Mouse (Mus musculus) liver, postnatal 0 days (tissue): ENCODE data around the gene Mkrn3. TPM values are rescaled to one million over a fixed set of nuclear protein-coding genes. Genes with fewer than 3 reads are reported as not detected.

Experiments used
- ATAC-seq: fragments of 200-750 bp; cut with Nextera tagmentation; 2 replicates; pipeline ENCODE4 v1.8.0; 2017; ENCODE audit warnings: mild to moderate bottlenecking, moderate library complexity
- DNase-seq: peaks from one replicate; pipeline ENCODE4 v3.0.0-alpha.2; 2016
- H3K27ac ChIP-seq: fragments of 300-500 bp; sonication (generic); 2 replicates; pipeline ENCODE4 v1.5.1; 2014; ENCODE audit warnings: antibody characterized with exemption, moderate library complexity, mild to moderate bottlenecking, low read depth
- H3K27me3 ChIP-seq: fragments of 300-500 bp; sonication (generic); 2 replicates; pipeline ENCODE4 v1.6.1; 2014; ENCODE audit warnings: low read length, control low read depth, mixed read lengths; ENCODE audit not compliant: insufficient read depth
- H3K36me3 ChIP-seq: fragments of 300-500 bp; sonication (generic); replicated peaks from 2 replicates; pipeline ENCODE4 v1.6.1; 2014; ENCODE audit warnings: mild to moderate bottlenecking, control low read depth, low read length, moderate library complexity, mixed read lengths; ENCODE audit not compliant: insufficient read depth
- H3K4me1 ChIP-seq: fragments of 300-500 bp; sonication (generic); 2 replicates; pipeline ENCODE4 v1.6.1; 2014; ENCODE audit warnings: antibody characterized with exemption, mild to moderate bottlenecking, control low read depth; ENCODE audit not compliant: insufficient read depth
- H3K4me2 ChIP-seq: fragments of 300-500 bp; sonication (generic); 2 replicates; pipeline ENCODE4 v1.6.1; 2014; ENCODE audit warnings: low read depth, mild to moderate bottlenecking, low read length, moderate library complexity, mixed read lengths
- H3K4me3 ChIP-seq: fragments of 300-500 bp; sonication (generic); 2 replicates; pipeline ENCODE4 v1.5.1; 2014; ENCODE audit warnings: low read depth, low read length
- H3K9ac ChIP-seq: fragments of 300-500 bp; sonication (generic); replicated peaks from 2 replicates; pipeline ENCODE4 v1.6.1; 2014; ENCODE audit warnings: mild to moderate bottlenecking, moderate library complexity
- H3K9me3 ChIP-seq: fragments of 300-500 bp; sonication (generic); 2 replicates; pipeline ENCODE4 v1.6.1; 2016; ENCODE audit warnings: mild to moderate bottlenecking, control low read depth, low read length, mixed read lengths
- CTCF ChIP-seq: sonication (generic); IDR thresholded peaks from 2 replicates; pipeline ENCODE4 v1.5.1; 2016; ENCODE audit warnings: antibody characterized with exemption, low read depth
- EP300 ChIP-seq: IDR thresholded peaks from 2 replicates; pipeline ENCODE4 v1.6.1; 2016; ENCODE audit warnings: antibody characterized with exemption, low read depth, mild to moderate bottlenecking
- WGBS: fragments of 180-500 bp; shearing (Covaris S2); extraction: QIAGEN DNeasy Blood & Tissue Kit; methylation state at CpG from one replicate; pipeline ENCODE4 v1.1.7; 2014; ENCODE audit not compliant: insufficient replicate concordance; 5-methylcytosine and 5-hydroxymethylcytosine counted together
- polyA plus RNA-seq: library from polyadenylated mRNA; unstranded; fragments of >200 nt; fragmentation: Nextera tagmentation; extraction: Ambion mirVana; gene quantifications from 2 replicates; pipeline ENCODE4 v1.2.1, GENCODE M21; 2015

Gene Mkrn3
- polyA plus RNA-seq, 1 experiment from 2014 or later = 0.36 TPM

GRCm38 (mm10) chr7:62445431-62446165 lies 25.7 kb upstream of the Mkrn3 start:
- no peaks in the 10 kb centered on the region for H3K27me3 ChIP-seq
- ATAC-seq (no peak), DNase-seq (no peak)
- H3K27ac ChIP-seq = no peak overlapping the region
- no peaks in the 10 kb centered on the region for H3K36me3 ChIP-seq
- no peak overlapping the region for H3K9ac ChIP-seq
- no peak overlapping the region for H3K4me3 ChIP-seq
- H3K9me3 ChIP-seq = no peaks in the 10 kb centered on the region
- no peaks in the 10 kb centered on the region for H3K4me1 ChIP-seq
- H3K4me2 ChIP-seq = no peak overlapping the region
- TF ChIP-seq EP300 = no peak
- TF ChIP-seq CTCF = no peak

- no peaks in the 10 kb centered on the region for H3K4me1 ChIP-seq
- no peak overlapping the region for H3K4me3 ChIP-seq
- H3K9ac ChIP-seq = no peak overlapping the region
- no peaks in the 10 kb centered on the region for H3K36me3 ChIP-seq
- H3K27me3 ChIP-seq = no peaks in the 10 kb centered on the region
- H3K4me2 ChIP-seq = no peak overlapping the region
- no peak for ATAC-seq
- WGBS = 34% methylated on average over 2 of the region's 2 CpGs
- no peaks in the 10 kb centered on the region for H3K9me3 ChIP-seq
- no peak for TF ChIP-seq EP300
- TF ChIP-seq CTCF = no peak
- H3K27ac ChIP-seq = no peak overlapping the region
- DNase-seq = no peak
Observed at GRCm38 (mm10) chr7:62436394-62436793, 16.5 kb upstream of the Mkrn3 start.

GRCm38 (mm10) chr7:62433243-62433642 lies 13.3 kb upstream of the Mkrn3 start:
- 36% methylated on average over 3 of the region's 3 CpGs for WGBS
- Histone ChIP-seq H3K4me2 (no peak overlapping the region), H3K27me3 (no peaks in the 10 kb centered on the region), H3K4me1 (no peaks in the 10 kb centered on the region), H3K27ac (no peak overlapping the region), H3K36me3 (no peaks in the 10 kb centered on the region), H3K9me3 (no peaks in the 10 kb centered on the region), H3K9ac (no peak overlapping the region), H3K4me3 (no peak overlapping the region)
- TF ChIP-seq EP300 (no peak), CTCF (peak; percentile 46; the same call in 1 of the 2 replicates)
- DNase-seq (no peak), ATAC-seq (no peak)

- no peak overlapping the region for H3K4me3 ChIP-seq
- no peaks in the 10 kb centered on the region for H3K4me1 ChIP-seq
- no peak for DNase-seq
- no peaks in the 10 kb centered on the region for H3K27me3 ChIP-seq
- TF ChIP-seq EP300 = no peak
- TF ChIP-seq CTCF = peak; percentile 62
- H3K9ac ChIP-seq = no peak overlapping the region
- H3K36me3 ChIP-seq = no peaks in the 10 kb centered on the region
- no peak overlapping the region for H3K4me2 ChIP-seq
- no peaks in the 10 kb centered on the region for H3K9me3 ChIP-seq
- WGBS = 21% methylated on average over 8 of the region's 8 CpGs
- ATAC-seq = no peak
- no peak overlapping the region for H3K27ac ChIP-seq
Observed at GRCm38 (mm10) chr7:62428337-62428736, 8.4 kb upstream of the Mkrn3 start.

- ATAC-seq = no peak
- H3K4me1 ChIP-seq = peaks cover 6% of the 10 kb centered on the region; the same call in 1 of the 2 replicates
- WGBS = 42% methylated on average over 4 of the region's 4 CpGs
- H3K27me3 ChIP-seq = no peaks in the 10 kb centered on the region
- no peak overlapping the region for H3K27ac ChIP-seq
- no peak overlapping the region for H3K4me2 ChIP-seq
- no peak overlapping the region for H3K4me3 ChIP-seq
- no peak for DNase-seq
- H3K9me3 ChIP-seq = peaks cover 4% of the 10 kb centered on the region; the same call in 1 of the 2 replicates
- H3K9ac ChIP-seq = no peak overlapping the region
- H3K36me3 ChIP-seq = no peaks in the 10 kb centered on the region
- TF ChIP-seq EP300 = no peak
- TF ChIP-seq CTCF = no peak
Observed at GRCm38 (mm10) chr7:62423210-62423609, 3.3 kb upstream of the Mkrn3 start.

- Histone ChIP-seq H3K4me2 (no peak overlapping the region; the same call in 1 of the 2 replicates), H3K36me3 (no peaks in the 10 kb centered on the region), H3K27ac (no peak overlapping the region), H3K4me1 (peaks cover 6% of the 10 kb centered on the region; the same call in 1 of the 2 replicates), H3K9me3 (peaks cover 4% of the 10 kb centered on the region; the same call in 1 of the 2 replicates), H3K27me3 (no peaks in the 10 kb centered on the region), H3K4me3 (no peak overlapping the region), H3K9ac (no peak overlapping the region)
- no peak for TF ChIP-seq EP300
- no peak for TF ChIP-seq CTCF
- DNase-seq (no peak), ATAC-seq (no peak)
- 72% methylated on average over 6 of the region's 6 CpGs for WGBS
Observed at GRCm38 (mm10) chr7:62420566-62420965, 627 bp upstream of the Mkrn3 start.
